Mouse (Mus musculus): ENCODE measurements around the gene Arhgap10.

Gene Arhgap10

DNA sequence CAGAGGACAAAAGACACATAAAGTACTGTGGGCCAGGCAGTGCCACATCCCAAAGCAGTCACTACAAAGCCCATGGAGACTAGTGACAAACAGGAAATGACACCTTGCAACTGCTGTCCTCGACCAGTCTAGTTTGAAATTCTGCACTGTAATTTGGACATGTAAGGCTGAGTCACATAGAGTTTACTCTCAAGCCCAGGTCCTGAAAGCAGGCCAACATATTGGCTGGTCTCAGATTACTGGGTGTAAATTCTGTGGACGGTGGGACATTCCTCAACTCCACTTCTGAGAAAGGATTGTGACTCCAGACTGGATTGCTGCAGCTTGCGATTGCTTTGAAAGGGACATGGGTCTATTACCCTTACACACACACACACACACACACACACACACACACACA is 229.7 kb downstream of the Arhgap10 start:
- DNase-seq (ENCODE audit: low spot score in 2 of 2), result no peak

- no peak for DNase-seq (ENCODE audit: low spot score in 2 of 2)
These were observed 233.3 kb downstream of the Arhgap10 start for GRCm38 (mm10) chr8:77284473-77284872.

DNA sequence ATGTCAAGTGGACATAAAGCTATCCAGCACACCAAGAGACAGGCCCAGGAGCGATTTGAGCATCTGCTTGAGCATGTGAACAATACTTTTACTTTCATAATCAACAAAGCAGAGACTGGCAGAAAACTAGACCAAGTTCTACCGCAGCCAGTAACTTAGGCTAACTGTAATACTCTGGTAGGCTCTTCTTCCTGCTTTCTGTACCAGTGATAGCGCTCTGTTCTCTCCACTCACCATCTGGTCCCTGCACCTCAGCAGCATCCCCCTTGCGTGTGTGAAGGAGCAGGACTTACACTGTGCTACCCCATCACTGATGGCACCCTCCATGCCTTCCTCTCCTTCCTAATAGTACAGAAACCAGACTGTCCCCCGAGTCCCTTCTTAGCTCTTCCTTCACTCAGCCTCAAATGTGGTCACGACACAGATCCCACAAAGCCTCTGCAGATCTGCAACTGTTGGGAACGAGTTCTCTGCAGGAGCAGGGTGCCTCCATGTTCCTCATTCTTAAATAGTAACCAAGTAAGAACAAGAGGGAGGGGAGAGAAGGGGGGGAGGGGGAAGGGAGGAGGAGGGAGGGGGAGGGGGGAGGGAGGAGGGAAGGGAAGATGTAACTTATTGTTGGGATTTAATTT is 235.0 kb downstream of the Arhgap10 start:
- no peak for DNase-seq (ENCODE audit: low spot score in 2 of 2)

DNA sequence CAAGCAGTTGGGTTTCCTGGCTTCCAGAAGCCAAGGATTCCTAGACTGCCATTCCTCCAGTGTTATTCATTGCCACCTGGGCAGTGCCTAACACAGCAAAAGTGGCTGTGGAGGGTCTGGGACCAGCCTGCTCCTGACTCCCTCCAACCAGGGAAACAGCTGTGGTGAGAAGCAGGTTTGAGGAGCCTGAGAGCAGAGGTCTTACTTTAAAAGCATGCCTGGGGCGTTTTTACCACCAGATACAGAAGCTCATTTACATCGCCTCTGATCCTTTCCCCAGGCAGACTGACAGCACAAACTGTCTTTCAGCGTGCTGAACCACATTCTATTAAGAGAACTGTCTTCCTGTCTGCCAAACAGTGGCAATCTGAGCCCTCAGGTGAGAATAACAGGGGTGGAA is 237.8 kb downstream of the Arhgap10 start:
- no peak for DNase-seq (ENCODE audit: low spot score in 2 of 2)

DNA sequence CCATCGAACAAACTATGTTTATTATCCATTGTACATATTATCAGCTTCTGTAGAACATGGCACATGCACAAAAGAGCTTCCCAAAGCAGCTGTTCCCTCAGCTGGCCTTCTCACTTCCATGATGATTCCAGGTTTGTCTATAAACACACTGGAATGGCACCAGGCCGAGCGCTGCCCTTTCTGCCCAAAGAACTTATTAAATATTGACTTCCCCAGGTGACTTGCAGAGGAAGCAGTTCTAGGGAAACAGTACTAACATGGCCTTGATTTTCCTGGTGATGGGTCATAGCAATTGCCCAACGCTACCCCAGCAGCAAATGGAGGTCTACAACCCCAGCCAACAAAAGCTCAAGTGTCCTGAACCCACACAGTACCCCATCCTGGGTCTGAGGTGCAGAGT is 239.5 kb downstream of the Arhgap10 start:
- no peak for DNase-seq (ENCODE audit: low spot score in 2 of 2)

GRCm38 (mm10) chr8:77276827-77277226 is 240.9 kb downstream of the Arhgap10 start:
- DNase-seq (ENCODE audit: low spot score in 2 of 2), result peak in 1 of 2 experiments; percentile 19

DNA sequence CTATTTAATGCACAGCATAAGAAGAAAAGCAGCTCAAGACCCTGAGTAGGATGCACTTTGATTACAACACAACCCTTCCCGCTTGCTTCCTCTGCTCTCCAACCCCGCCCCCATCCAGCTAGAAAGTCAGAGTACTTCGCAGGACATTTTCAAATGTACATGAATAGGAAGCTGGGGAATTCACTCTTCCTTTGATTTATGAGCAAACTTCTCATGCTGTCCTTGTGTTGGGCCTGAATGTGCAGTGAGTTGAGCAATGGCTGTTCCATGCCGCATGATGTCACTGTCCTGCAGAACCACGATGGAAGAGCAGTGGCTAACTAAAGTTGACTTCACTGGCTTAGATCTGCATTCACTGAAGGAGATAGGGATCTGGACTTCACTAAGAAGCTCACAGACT is 242.2 kb downstream of the Arhgap10 start:
- DNase-seq (ENCODE audit: low spot score in 2 of 2), result no peak

- DNase-seq (ENCODE audit: low spot score in 2 of 2), result no peak
These were observed 245.6 kb downstream of the Arhgap10 start for GRCm38 (mm10) chr8:77272136-77272535.

DNA sequence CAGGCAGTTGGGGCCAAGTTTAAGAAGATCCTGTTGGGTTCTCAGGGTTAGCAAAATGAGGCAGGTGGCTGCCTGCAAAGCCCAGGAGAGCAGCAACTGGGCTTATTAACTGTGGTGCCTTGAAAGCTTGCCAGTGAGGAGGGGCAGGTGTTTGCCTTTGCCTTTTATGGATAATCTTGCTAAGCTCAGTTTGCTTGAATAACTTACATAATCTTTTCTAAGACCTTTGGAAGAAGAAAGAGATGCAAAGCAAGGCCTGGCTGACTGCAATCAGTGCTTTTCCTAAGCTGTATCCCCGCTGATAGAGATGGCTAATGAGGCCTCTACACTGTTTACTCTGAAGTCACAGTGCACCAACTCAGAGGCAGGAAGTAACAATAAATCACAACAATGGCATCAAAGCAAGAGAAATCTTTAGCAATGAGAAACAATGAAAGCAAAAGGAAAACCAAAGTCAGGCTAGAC is 249.8 kb downstream of the Arhgap10 start:
- DNase-seq (ENCODE audit: low spot score in 2 of 2), result no peak

GRCm38 (mm10) chr8:77262216-77263009 is 255.3 kb downstream of the Arhgap10 start:
- DNase-seq (ENCODE audit: low spot score in 2 of 2), result no peak

DNA sequence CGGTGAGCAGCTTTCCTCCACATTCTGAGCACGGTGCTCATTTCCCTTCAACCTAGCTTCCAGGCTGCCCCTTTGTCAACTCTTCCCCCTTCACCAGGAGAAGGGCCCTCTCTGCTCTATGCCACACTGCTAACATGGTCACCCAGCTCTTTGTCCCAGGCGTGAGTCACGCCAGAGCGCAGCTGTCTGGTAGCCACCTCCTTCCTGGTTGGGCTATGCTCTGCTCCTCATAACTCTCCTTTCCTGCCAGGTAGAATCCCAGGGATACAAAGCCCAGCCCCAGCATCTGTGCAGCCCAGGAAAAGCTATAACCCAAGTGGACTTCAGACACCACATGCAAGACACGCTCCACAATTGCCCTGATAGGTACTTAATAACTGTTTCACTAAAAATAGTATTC is 256.5 kb downstream of the Arhgap10 start:
- no peak for DNase-seq (ENCODE audit: low spot score in 2 of 2)

DNA sequence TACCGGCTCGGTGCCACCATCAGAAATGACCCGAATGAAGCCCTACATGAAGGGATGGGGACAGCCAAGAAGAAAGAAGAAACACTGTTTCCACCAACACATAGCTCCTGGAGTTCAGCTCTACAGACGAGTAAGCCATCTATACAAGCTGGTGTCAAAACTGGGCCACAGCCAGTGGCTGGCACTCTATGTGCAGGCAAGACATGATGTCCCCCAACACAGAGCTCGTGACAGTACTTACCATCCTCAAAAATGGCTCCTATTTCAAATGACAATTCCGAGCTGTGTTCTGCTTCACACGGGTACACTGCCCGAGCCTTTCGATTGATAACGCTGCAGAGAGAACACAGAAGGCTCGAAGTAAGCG is 260.7 kb downstream of the Arhgap10 start:
- DNase-seq (ENCODE audit: low spot score in 2 of 2), result no peak

DNA sequence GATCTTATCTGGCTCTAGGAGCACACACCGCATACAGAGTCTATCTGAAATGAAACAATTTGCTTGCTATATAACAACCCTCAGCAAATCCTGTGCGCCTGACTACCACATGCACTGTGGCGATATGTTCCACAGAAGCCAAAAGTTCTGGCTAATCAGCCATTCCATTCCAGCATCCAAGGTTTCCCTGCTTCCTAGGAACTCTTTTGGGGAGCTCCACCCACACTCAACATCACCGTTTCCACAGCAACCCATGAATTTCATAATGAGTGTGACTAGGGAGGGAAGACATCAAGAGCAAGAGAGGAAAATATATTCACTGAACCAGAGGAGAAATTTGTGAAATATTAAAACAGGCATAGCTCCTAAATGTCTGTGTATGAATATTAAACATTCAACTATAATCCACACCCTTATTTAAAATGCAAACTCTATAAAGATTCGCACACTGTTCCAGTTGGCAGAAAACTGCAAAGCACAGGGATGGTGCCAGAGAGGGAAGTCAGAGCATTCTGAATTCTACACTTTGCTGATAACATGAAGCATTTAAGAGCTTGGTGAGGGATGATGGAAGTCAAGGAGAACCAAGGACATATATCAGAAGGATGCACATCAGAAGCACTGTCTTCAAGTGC is 261.2 kb downstream of the Arhgap10 start:
- DNase-seq (ENCODE audit: low spot score in 2 of 2), result no peak

- no peak for DNase-seq (ENCODE audit: low spot score in 2 of 2)
These were observed 263.3 kb downstream of the Arhgap10 start for GRCm38 (mm10) chr8:77254466-77254865.

- DNase-seq (ENCODE audit: low spot score in 2 of 2), result no peak
These were observed 266.6 kb downstream of the Arhgap10 start for GRCm38 (mm10) chr8:77251134-77251533.

DNA sequence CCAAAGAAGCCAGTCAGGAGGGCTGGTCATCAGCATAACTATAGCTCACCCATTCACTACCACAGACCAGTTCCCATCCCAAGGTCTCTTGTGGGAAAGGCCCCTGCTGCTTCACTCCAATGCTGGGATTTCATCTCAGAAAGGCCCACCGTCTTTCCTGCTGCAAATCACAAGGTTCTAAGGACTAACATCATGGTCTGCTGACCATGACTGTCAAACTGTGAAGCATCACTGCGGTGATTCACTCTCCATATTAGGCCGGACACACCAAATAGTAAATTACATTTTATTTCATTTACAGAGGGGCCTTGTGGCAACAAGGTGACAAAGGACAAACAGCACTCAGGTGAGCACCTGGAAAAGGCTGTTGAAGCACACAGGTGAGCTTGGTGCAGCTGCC is 267.7 kb downstream of the Arhgap10 start:
- no peak for DNase-seq (ENCODE audit: low spot score in 2 of 2)

- no peak for DNase-seq (ENCODE audit: low spot score in 2 of 2)
These were observed 276.4 kb downstream of the Arhgap10 start for GRCm38 (mm10) chr8:77241381-77241780.

DNA sequence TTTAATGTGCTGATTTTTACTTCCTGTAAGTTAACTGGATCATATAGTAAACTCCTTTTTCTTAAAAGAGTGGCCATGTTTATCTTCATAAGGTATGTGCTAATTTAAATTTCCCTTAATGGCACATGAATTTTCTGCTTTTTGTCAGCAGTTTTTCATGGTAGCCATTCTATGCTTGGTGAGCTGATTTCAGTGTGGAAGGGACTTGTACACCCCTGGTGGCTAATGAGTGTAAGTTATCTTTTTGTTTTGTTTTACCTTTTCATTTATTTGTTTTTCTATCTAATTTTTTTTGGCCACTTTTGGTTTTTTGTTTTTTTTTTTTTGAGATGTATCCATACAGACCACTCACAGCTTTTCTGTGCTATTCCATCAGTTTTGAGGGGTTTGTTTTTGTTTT is 278.3 kb downstream of the Arhgap10 start:
- no peak for DNase-seq (ENCODE audit: low spot score in 2 of 2)

- no peak for DNase-seq (ENCODE audit: low spot score in 2 of 2)
These were observed 281.1 kb downstream of the Arhgap10 start for GRCm38 (mm10) chr8:77236701-77237100.

DNA sequence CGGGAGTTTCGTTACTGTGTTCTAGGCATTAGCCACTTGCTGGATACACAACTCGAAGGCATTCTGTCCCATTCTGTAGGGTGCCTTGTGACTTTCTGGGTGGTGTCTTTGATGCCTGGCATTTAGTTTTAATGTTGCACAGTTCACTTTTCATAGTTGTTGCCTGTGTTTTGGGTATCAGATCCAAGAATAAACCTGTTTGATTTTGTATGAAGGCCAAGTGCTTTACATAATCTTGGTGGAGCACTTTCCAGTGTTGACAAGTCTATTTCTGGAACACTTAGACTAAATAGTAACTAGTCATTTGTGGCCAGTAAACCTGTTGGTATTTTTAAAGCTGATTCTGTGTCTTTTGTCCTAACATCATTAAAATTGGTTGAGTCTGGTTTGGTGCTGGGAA is 285.3 kb downstream of the Arhgap10 start:
- no peak for DNase-seq (ENCODE audit: low spot score in 2 of 2)

GRCm38 (mm10) chr8:77231834-77232233 is 285.9 kb downstream of the Arhgap10 start:
- DNase-seq (ENCODE audit: low spot score in 2 of 2), result no peak

- DNase-seq (ENCODE audit: low spot score in 2 of 2), result no peak
These were observed 286.5 kb downstream of the Arhgap10 start for GRCm38 (mm10) chr8:77231211-77231610.

DNA sequence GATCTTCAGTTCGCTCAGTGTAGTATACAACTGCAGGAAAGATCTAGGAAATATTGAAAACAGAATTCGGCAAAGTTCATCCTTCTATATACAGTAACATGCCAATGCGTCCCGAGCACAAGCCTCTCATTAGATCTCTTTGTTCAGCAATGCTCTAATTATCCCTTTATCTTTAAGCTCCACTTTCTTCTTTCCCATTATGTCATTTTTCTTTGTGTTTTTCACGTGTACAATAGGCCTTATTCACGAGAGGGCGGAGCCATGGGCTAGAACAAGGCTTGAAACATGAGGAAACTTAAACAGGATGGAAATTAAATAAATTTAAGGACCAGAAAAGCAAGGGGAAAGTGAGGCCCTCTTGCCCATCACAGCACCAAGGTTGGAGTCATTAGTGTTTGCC is 289.1 kb downstream of the Arhgap10 start:
- DNase-seq (ENCODE audit: low spot score in 2 of 2), result no peak

Data from urinary bladder, postnatal 4 days (tissue).